Mouse (Mus musculus) C2C12 (cell line): ENCODE results near the gene Sugt1.

Experiments used
- CEBPB ChIP-seq: IDR thresholded peaks from one replicate; pipeline ENCODE4 v1.6.1; 2011; ENCODE audit warnings: low read depth, mild to moderate bottlenecking, control low read depth, moderate library complexity
- CTCF ChIP-seq: IDR thresholded peaks from one replicate; pipeline ENCODE4 v1.5.1; 2011; ENCODE audit not compliant: control insufficient read depth, insufficient read depth, insufficient read length
- FOSL1 ChIP-seq: IDR thresholded peaks from one replicate; pipeline ENCODE4 v1.8.0; 2011; ENCODE audit warnings: mild to moderate bottlenecking, low read length; ENCODE audit not compliant: poor library complexity, insufficient read depth, severe bottlenecking
- MAX ChIP-seq: IDR thresholded peaks from one replicate; pipeline ENCODE4 v1.6.1; 2011; ENCODE audit warnings: mild to moderate bottlenecking, control low read depth
- MYOD1 ChIP-seq: IDR thresholded peaks from one replicate; pipeline ENCODE4 v1.6.1; 2011; ENCODE audit warnings: low read depth; ENCODE audit not compliant: control insufficient read depth, insufficient read length
- MYOG ChIP-seq: IDR thresholded peaks from one replicate; pipeline ENCODE4 v1.6.1; 2011; ENCODE audit not compliant: control insufficient read depth, insufficient read length; ENCODE audit errors: extremely low read depth
- USF1 ChIP-seq: IDR thresholded peaks from one replicate; pipeline ENCODE4 v1.6.1; 2011; ENCODE audit warnings: low read depth, mild to moderate bottlenecking, control low read depth, moderate library complexity

GRCm38 (mm10) chr14:79649680-79650079, 62.2 kb downstream of the Sugt1 start:
- TF ChIP-seq CEBPB (no peak), CTCF (no peak), MYOD1 (no peak), USF1 (no peak), MYOG (no peak), MAX (no peak), FOSL1 (no peak)
